Mouse (Mus musculus) C2C12 (cell line): ENCODE measurements at regions not wholly inside any gene's neighbourhood (a gene's known extent, or its start where the extent isn't known, plus 50 kb on each side); places are given as distances from the start of the nearest gene placed in this dataset.
"Not testable (repeated sequence)": the region's sequence is repeated elsewhere in the genome, so short reads cannot be mapped to it uniquely, and the experiment has no call there.

Source experiments
- H3K27me3 ChIP-seq: one replicate; pipeline ENCODE4 v1.6.1; 2011; ENCODE audit not compliant: control insufficient read depth, insufficient read depth, insufficient read length
- H3K36me3 ChIP-seq: one replicate; pipeline ENCODE4 v1.6.1; 2011; ENCODE audit not compliant: control insufficient read depth, insufficient read depth
- H3K4me3 ChIP-seq: one replicate; pipeline ENCODE4 v1.5.1; 2011; ENCODE audit warnings: mild to moderate bottlenecking, control low read depth; ENCODE audit not compliant: poor library complexity, insufficient read depth, severe bottlenecking
- H3K79me2 ChIP-seq: one replicate; pipeline ENCODE4 v1.6.1; 2011; ENCODE audit not compliant: control insufficient read depth, insufficient read depth
- H3K79me3 ChIP-seq: one replicate; pipeline ENCODE4 v1.6.1; 2011; ENCODE audit warnings: low read depth, control low read depth
- H3ac ChIP-seq: one replicate; pipeline ENCODE3; 2011; ENCODE audit warnings: low read depth; ENCODE audit not compliant: control insufficient read depth, insufficient read length
- CEBPB ChIP-seq: IDR thresholded peaks from one replicate; pipeline ENCODE4 v1.6.1; 2011; ENCODE audit warnings: low read depth, mild to moderate bottlenecking, control low read depth, moderate library complexity
- CTCF ChIP-seq: IDR thresholded peaks from one replicate; pipeline ENCODE4 v1.5.1; 2011; ENCODE audit not compliant: control insufficient read depth, insufficient read depth, insufficient read length
- FOSL1 ChIP-seq: IDR thresholded peaks from one replicate; pipeline ENCODE4 v1.8.0; 2011; ENCODE audit warnings: mild to moderate bottlenecking, low read length; ENCODE audit not compliant: poor library complexity, insufficient read depth, severe bottlenecking
- MAX ChIP-seq: IDR thresholded peaks from one replicate; pipeline ENCODE4 v1.6.1; 2011; ENCODE audit warnings: mild to moderate bottlenecking, control low read depth
- MYOD1 ChIP-seq: IDR thresholded peaks from one replicate; pipeline ENCODE4 v1.6.1; 2011; ENCODE audit warnings: low read depth; ENCODE audit not compliant: control insufficient read depth, insufficient read length
- MYOG ChIP-seq: IDR thresholded peaks from one replicate; pipeline ENCODE4 v1.6.1; 2011; ENCODE audit not compliant: control insufficient read depth, insufficient read length; ENCODE audit errors: extremely low read depth
- USF1 ChIP-seq: IDR thresholded peaks from one replicate; pipeline ENCODE4 v1.6.1; 2011; ENCODE audit warnings: low read depth, mild to moderate bottlenecking, control low read depth, moderate library complexity

DNA sequence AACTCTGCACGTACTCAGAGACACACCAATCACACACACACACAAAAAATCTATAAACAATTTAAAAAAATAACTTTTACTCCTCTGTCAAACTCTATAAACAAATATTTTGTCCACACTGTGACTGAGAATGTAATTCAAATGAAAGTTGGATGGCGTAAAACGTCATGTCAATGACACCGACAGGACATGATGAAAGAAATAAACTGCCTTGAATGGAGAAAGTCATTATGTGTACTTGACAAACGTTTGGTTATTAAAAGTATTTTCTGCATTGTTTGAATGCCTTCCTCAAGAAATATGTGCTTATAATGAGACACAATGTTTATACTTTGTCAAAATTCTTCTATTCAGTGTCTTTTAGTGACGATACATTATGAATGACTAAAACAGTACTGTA is 1171.6 kb upstream of the Pcdh20 start:
- H3K79me3 ChIP-seq = no peaks in the 10 kb centered on the region
- no peak for TF ChIP-seq CEBPB
- H3ac ChIP-seq = no peak overlapping the region
- H3K27me3 ChIP-seq = no peaks in the 10 kb centered on the region
- no peaks in the 10 kb centered on the region for H3K36me3 ChIP-seq
- no peak overlapping the region for H3K4me3 ChIP-seq
- H3K79me2 ChIP-seq = no peaks in the 10 kb centered on the region

DNA sequence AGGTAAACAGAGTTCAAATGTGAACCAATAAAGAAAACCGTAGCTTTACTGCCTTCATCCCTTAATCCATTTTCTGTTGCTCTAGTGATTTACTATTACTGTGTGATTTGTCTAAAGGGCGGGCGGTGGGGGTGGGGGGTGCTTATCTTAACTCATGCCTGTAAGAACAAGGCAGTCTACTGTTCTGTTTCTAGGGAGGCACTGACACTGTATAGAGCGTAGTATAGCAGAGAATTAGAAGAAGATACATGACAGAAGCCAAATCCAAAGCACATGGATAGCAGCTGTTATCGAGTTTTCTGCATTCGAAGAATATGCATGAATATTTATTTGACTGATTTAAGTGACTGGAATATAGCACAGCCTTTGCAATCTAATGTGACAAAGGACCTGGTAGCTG is 1168.1 kb upstream of the Pcdh20 start:
- TF ChIP-seq FOSL1 (no peak), MAX (no peak), MYOD1 (no peak), USF1 (no peak), MYOG (no peak)
- H3K4me3 ChIP-seq = no peak overlapping the region
- H3K79me3 ChIP-seq = no peaks in the 10 kb centered on the region
- no peaks in the 10 kb centered on the region for H3K36me3 ChIP-seq
- no peak overlapping the region for H3ac ChIP-seq
- no peaks in the 10 kb centered on the region for H3K79me2 ChIP-seq
- H3K27me3 ChIP-seq = no peaks in the 10 kb centered on the region

DNA sequence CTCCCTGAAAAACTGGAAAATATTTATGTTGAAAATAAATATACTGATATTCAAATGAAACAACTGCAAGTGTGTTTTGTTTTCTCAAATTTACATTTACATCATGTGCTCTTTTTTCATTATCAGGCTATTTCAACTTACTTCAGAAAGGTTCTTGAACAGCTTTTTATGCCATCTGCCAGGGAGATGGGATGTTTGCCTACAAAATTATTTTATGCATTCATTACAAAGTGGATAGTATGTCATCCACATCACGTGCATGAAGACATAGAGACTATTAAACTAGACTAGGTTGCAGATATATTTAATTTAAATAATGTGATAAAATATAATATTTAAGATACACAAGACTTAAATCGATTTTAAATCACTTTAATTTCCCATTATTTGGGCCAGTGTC is 1165.5 kb upstream of the Pcdh20 start:
- no peak for TF ChIP-seq CTCF
- TF ChIP-seq USF1 = no peak
- TF ChIP-seq MYOD1 = no peak
- no peak for TF ChIP-seq MYOG
- TF ChIP-seq FOSL1 = no peak
- TF ChIP-seq MAX = no peak
- no peak for TF ChIP-seq CEBPB
- H3K27me3 ChIP-seq = no peaks in the 10 kb centered on the region
- no peaks in the 10 kb centered on the region for H3K36me3 ChIP-seq
- no peaks in the 10 kb centered on the region for H3K79me2 ChIP-seq
- no peak overlapping the region for H3K4me3 ChIP-seq
- H3ac ChIP-seq = no peak overlapping the region
- H3K79me3 ChIP-seq = no peaks in the 10 kb centered on the region

DNA sequence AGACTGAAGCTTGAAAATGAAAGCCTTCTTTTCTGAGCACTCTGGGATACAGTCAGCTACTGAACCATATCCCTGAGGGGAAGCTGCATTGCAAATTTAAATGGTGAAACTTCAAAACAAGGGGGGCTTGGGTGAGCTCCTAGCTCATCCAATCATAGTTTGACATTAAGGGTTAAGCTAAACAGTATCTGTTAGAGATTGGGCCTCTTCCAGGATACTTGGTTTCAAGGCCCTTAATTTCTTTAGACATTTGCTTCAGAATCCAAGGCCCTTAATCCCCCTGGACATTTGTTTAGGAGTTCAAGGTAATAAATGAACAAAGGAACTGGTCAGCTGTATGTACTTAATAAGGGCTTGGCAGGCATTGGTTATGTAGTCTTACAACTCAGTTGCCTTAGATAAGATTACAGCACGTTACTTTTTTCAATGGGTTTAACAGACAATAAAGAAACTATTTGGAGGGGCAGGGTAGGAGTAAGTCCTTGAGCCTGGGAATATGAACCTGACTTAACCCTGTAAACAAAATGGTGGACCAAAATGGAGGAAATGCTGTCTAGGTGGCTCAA is 1163.4 kb upstream of the Pcdh20 start:
- Histone ChIP-seq H3K79me2 (no peaks in the 10 kb centered on the region), H3ac (no peak overlapping the region), H3K4me3 (no peak overlapping the region), H3K36me3 (no peaks in the 10 kb centered on the region), H3K27me3 (no peaks in the 10 kb centered on the region), H3K79me3 (no peaks in the 10 kb centered on the region)
- no peak for TF ChIP-seq CEBPB
- no peak for TF ChIP-seq MAX
- TF ChIP-seq CTCF = no peak
- TF ChIP-seq MYOD1 = no peak
- TF ChIP-seq USF1 = no peak

DNA sequence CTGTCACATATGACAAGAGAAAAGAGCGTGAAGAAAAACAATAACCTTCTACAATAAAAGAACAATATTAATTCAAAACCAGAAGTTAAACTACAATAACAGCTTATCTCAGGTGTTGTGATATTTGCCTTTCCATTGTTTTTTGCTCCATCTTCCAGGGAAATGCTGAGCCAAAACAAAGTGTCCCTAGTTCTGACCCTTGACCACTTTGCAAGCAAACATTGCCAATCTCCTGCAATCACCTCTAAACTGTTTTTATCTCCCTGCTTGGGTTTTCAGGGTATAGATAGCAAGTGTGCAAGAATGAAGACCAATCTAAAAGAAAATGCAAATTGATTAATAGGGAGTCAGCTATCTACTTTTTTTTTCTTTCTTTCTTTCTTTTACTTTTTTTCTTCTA is 1162.5 kb upstream of the Pcdh20 start:
- no peak overlapping the region for H3ac ChIP-seq
- H3K36me3 ChIP-seq = no peaks in the 10 kb centered on the region
- H3K79me2 ChIP-seq = no peaks in the 10 kb centered on the region
- H3K27me3 ChIP-seq = no peaks in the 10 kb centered on the region
- no peak overlapping the region for H3K4me3 ChIP-seq
- TF ChIP-seq MYOD1 (no peak), MAX (no peak), MYOG (no peak)
- no peaks in the 10 kb centered on the region for H3K79me3 ChIP-seq

DNA sequence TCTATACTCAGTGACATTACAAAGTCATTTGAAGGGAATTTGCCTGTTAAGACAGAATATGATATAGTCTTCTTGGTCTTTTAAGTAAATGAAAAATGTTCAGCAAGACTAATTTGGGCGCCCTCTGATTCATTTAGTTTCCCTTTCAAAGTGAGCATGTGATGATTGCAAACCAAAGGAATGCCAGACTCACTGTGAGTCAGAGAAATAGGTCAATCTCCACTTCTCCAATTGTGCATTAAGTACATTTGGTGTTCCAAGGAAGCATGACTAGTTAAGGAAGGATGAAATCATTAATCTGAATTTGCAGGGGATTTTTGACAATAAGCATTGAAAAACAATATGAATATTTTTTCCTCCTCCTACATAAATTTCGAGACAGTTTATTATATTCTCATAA is 1139.5 kb upstream of the Pcdh20 start:
- Histone ChIP-seq H3K79me2 (no peaks in the 10 kb centered on the region), H3ac (no peak overlapping the region), H3K79me3 (no peaks in the 10 kb centered on the region), H3K27me3 (no peaks in the 10 kb centered on the region), H3K4me3 (no peak overlapping the region), H3K36me3 (no peaks in the 10 kb centered on the region)
- TF ChIP-seq USF1 = no peak
- TF ChIP-seq MYOG = no peak
- TF ChIP-seq CTCF = no peak

DNA sequence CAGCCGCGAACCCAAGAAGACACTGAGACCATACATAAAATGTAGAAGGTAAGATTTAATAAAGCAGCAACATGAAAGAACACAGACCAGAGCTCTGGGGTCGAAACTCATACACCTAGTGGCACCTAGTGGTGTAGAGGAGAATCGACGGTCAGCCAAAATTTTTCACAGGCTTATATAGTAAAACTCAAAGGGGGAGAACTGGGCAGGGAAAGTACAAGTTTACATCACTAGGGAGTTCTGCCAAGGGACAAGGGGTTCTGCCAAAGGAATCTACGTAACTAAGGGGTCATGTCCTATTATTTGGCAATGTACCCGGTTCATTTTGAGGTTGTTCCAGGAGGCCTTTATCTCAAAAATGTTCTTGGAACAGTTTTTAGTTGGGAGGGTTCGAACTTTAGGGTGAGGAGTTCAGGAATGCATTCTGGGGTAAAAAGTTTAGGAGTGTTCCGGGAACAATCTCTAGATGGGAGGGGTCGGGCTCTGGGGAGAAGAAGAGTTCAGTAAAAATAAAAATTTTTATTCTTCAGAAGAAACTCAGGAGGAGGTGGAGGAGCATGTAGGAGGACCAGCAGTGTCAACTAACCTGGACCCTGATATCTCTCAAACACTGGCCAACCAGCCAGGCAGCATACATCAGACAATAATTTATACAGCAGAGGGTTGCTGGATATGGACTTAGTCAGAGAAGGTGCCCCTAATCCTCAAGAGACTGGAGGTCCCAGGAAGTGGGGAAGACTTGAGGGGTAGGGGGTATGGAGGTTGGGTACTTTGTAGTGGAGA is 1138.7 kb upstream of the Pcdh20 start:
- H3K4me3 ChIP-seq, H3ac ChIP-seq, H3K79me2 ChIP-seq, H3K27me3 ChIP-seq, H3K36me3 ChIP-seq, H3K79me3 ChIP-seq: not testable (repeated sequence)
